Mouse (Mus musculus) kidney, postnatal 0 days (tissue): ENCODE results near the gene Nmb. TPM values are rescaled to one million over a fixed set of nuclear protein-coding genes. Genes with fewer than 3 reads are reported as not detected.

Source experiments
- ATAC-seq: fragments of 200-750 bp; cut with Nextera tagmentation; replicated peaks from 2 replicates; pipeline ENCODE4 v1.8.0; 2017; ENCODE audit warnings: low read depth, moderate number of reproducible peaks, moderate TSS enrichment, moderate library complexity; ENCODE audit not compliant: low FRiP score
- DNase-seq: peaks from one replicate; pipeline ENCODE4 v3.0.0-alpha.2; 2016; ENCODE audit warnings: low spot score
- H3K27ac ChIP-seq: fragments of 300-500 bp; sonication (generic); 2 replicates; pipeline ENCODE4 v1.5.1; 2014; ENCODE audit warnings: mild to moderate bottlenecking
- H3K27me3 ChIP-seq: fragments of 300-500 bp; sonication (generic); 2 replicates; pipeline ENCODE4 v1.6.1; 2014; ENCODE audit warnings: low read length, mixed read lengths; ENCODE audit not compliant: insufficient read depth
- H3K36me3 ChIP-seq: fragments of 300-500 bp; sonication (generic); 2 replicates; pipeline ENCODE4 v1.6.1; 2014; ENCODE audit warnings: low read length, mixed read lengths; ENCODE audit not compliant: insufficient read depth
- H3K4me1 ChIP-seq: fragments of 300-500 bp; sonication (generic); replicated peaks from 2 replicates; pipeline ENCODE4 v1.6.1; 2014; ENCODE audit warnings: antibody characterized with exemption, low read length, mixed read lengths; ENCODE audit not compliant: insufficient read depth
- H3K4me2 ChIP-seq: fragments of 300-500 bp; sonication (generic); 2 replicates; pipeline ENCODE4 v1.6.1; 2014; ENCODE audit warnings: mild to moderate bottlenecking, low read length, moderate library complexity, mixed read lengths
- H3K4me3 ChIP-seq: fragments of 300-500 bp; sonication (generic); replicated peaks from 2 replicates; pipeline ENCODE4 v1.5.1; 2014; ENCODE audit warnings: low read depth, low read length
- H3K9ac ChIP-seq: fragments of 300-500 bp; sonication (generic); 2 replicates; pipeline ENCODE4 v1.6.1; 2014; ENCODE audit warnings: low read depth, low read length
- H3K9me3 ChIP-seq: fragments of 300-500 bp; sonication (generic); replicated peaks from 2 replicates; pipeline ENCODE4 v1.6.1; 2016; ENCODE audit warnings: low read length, inconsistent platforms, mixed read lengths
- CTCF ChIP-seq: IDR thresholded peaks from 2 replicates; pipeline ENCODE4 v1.5.1; 2016; ENCODE audit warnings: antibody characterized with exemption, low read depth, mild to moderate bottlenecking, moderate library complexity
- WGBS: fragments of 180-500 bp; shearing (Covaris S2); extraction: QIAGEN DNeasy Blood & Tissue Kit; methylation state at CpG from one replicate; pipeline ENCODE4 v1.1.7; 2014; 5-methylcytosine and 5-hydroxymethylcytosine counted together
- polyA plus RNA-seq: library from polyadenylated mRNA; unstranded; fragments of >200 nt; fragmentation: Nextera tagmentation; extraction: Ambion mirVana; gene quantifications from 2 replicates; pipeline ENCODE4 v1.2.1, GENCODE M21; 2015

Nmb gene
- polyA plus RNA-seq, 1 experiment from 2014 or later, result 10.5 TPM

GRCm38 (mm10) chr7:80889841-80890241, 15.0 kb downstream of the Nmb start:
- 61% methylated on average over 13 of the region's 13 CpGs for WGBS
- Histone ChIP-seq H3K4me1 (peaks cover 11% of the 10 kb centered on the region), H3K4me2 (no peak overlapping the region), H3K27me3 (no peaks in the 10 kb centered on the region), H3K9me3 (no peaks in the 10 kb centered on the region), H3K36me3 (peaks cover 38% of the 10 kb centered on the region), H3K9ac (0 out of 2 replicates have a peak overlapping the region, but pooled peaks have one; percentile 23), H3K27ac (peak overlapping the region; percentile 77), H3K4me3 (no peak overlapping the region)
- DNase-seq (peak; percentile 23), ATAC-seq (no peak)
- TF ChIP-seq CTCF, result no peak

- H3K4me1 ChIP-seq, result peaks cover 11% of the 10 kb centered on the region
- H3K4me3 ChIP-seq, result no peak overlapping the region
- no peaks in the 10 kb centered on the region for H3K27me3 ChIP-seq
- peaks cover 32% of the 10 kb centered on the region for H3K36me3 ChIP-seq
- 0 out of 2 replicates have a peak overlapping the region, but pooled peaks have one; percentile 15 for H3K9ac ChIP-seq
- WGBS, result 44% methylated on average over 9 of the region's 9 CpGs
- H3K9me3 ChIP-seq, result no peaks in the 10 kb centered on the region
- peak; percentile 92 for DNase-seq
- no peak overlapping the region for H3K4me2 ChIP-seq
- TF ChIP-seq CTCF, result no peak
- peak; percentile 62 for ATAC-seq
- peak overlapping the region; percentile 77 for H3K27ac ChIP-seq
Measured at GRCm38 (mm10) chr7:80889021-80889511, 15.8 kb downstream of the Nmb start.

GRCm38 (mm10) chr7:80888595-80888994, 16.3 kb downstream of the Nmb start:
- TF ChIP-seq CTCF, result no peak; the same call in 1 of the 2 replicates
- H3K9ac ChIP-seq, result no peak overlapping the region
- no peak for ATAC-seq
- H3K36me3 ChIP-seq, result peaks cover 28% of the 10 kb centered on the region
- H3K27me3 ChIP-seq, result no peaks in the 10 kb centered on the region
- H3K4me2 ChIP-seq, result no peak overlapping the region
- H3K4me3 ChIP-seq, result no peak overlapping the region
- 76% methylated on average over 7 of the region's 7 CpGs for WGBS
- H3K9me3 ChIP-seq, result no peaks in the 10 kb centered on the region
- H3K4me1 ChIP-seq, result peaks cover 11% of the 10 kb centered on the region
- no peak for DNase-seq
- peak overlapping the region; percentile 70 for H3K27ac ChIP-seq

GRCm38 (mm10) chr7:80885666-80886065, 19.2 kb downstream of the Nmb start:
- no peaks in the 10 kb centered on the region for H3K9me3 ChIP-seq
- H3K36me3 ChIP-seq, result peaks cover 2% of the 10 kb centered on the region; the same call in 1 of the 2 replicates
- no peak for ATAC-seq
- no peak for DNase-seq
- no peak overlapping the region for H3K9ac ChIP-seq
- peaks cover 11% of the 10 kb centered on the region for H3K4me1 ChIP-seq
- no peak overlapping the region for H3K4me3 ChIP-seq
- H3K27me3 ChIP-seq, result no peaks in the 10 kb centered on the region
- 32% methylated on average over 1 of the region's 1 CpGs for WGBS
- TF ChIP-seq CTCF, result peak; percentile 72
- H3K4me2 ChIP-seq, result no peak overlapping the region
- H3K27ac ChIP-seq, result no peak overlapping the region

GRCm38 (mm10) chr7:80882830-80883505, 21.9 kb downstream of the Nmb start:
- H3K27ac ChIP-seq, result no peak overlapping the region
- ATAC-seq (peak; percentile 89), DNase-seq (peak; percentile 92)
- H3K4me3 ChIP-seq, result no peak overlapping the region
- H3K36me3 ChIP-seq, result no peaks in the 10 kb centered on the region
- peak; percentile 77 for TF ChIP-seq CTCF
- H3K9ac ChIP-seq, result no peak overlapping the region
- no peaks in the 10 kb centered on the region for H3K4me1 ChIP-seq
- peak overlapping the region; percentile 43 for H3K4me2 ChIP-seq
- H3K9me3 ChIP-seq, result no peaks in the 10 kb centered on the region
- 21% methylated on average over 14 of the region's 14 CpGs for WGBS
- no peaks in the 10 kb centered on the region for H3K27me3 ChIP-seq

- 58% methylated on average over 37 of the region's 37 CpGs for WGBS
- Histone ChIP-seq H3K4me3 (no peak overlapping the region), H3K4me2 (no peak overlapping the region), H3K9me3 (no peaks in the 10 kb centered on the region), H3K27me3 (no peaks in the 10 kb centered on the region), H3K36me3 (peaks cover 39% of the 10 kb centered on the region), H3K4me1 (no peaks in the 10 kb centered on the region), H3K9ac (no peak overlapping the region), H3K27ac (no peak overlapping the region)
- DNase-seq, result no peak
- peak; percentile 23; the same call in 1 of the 2 replicates for TF ChIP-seq CTCF
- no peak for ATAC-seq
Measured at GRCm38 (mm10) chr7:80875727-80876126, 29.1 kb downstream of the Nmb start.
